Mouse (Mus musculus) inflammation-experienced regulatory T-cells (primary cell): Measurements from ENCODE around the gene Gdpd2. TPM values are rescaled to one million over a fixed set of nuclear protein-coding genes. Genes with fewer than 3 reads are reported as not detected.

ENCODE experiments used
- polyA plus RNA-seq, 2 experiments: library from polyadenylated mRNA; unstranded; fragments of 100-300 nt; shearing (Covaris generic); gene quantifications; one replicate each; pipeline ENCODE4 v1.2.1; 2017

The Gdpd2 gene
- polyA plus RNA-seq, result not detected

GRCm38 (mm10) chrX:100729665-100730188 is at the start of gene Gdpd2:
Gdpd2 (plus strand) TSS chrX:100729873.

GRCm38 (mm10) chrX:100767181-100767884 is 37.7 kb downstream of the Gdpd2 start, which contains the start of gene Dlg3:
Dlg3 (plus strand) TSS chrX:100767722.

Other genes starting within 250 kb of the Gdpd2 start
- 10 to 100 TPM; 31.0 to 31.6 TPM for gene Igbp1, start 235.6 kb upstream of the Gdpd2 start, polyA plus RNA-seq
- gene Dgat2l6, start 205.0 kb upstream of the Gdpd2 start, polyA plus RNA-seq, result under 1 TPM; 0.07 to 0.22 TPM
- not detected for gene Awat1, start 157.6 kb upstream of the Gdpd2 start, polyA plus RNA-seq
- under 1 TPM; 0.11 to 0.21 TPM for gene P2ry4, start 135.0 kb upstream of the Gdpd2 start, polyA plus RNA-seq
- gene Arr3, start 124.4 kb upstream of the Gdpd2 start, polyA plus RNA-seq, result under 1 TPM; 0.19 to 0.34 TPM
- gene Kif4, start 104.1 kb upstream of the Gdpd2 start, polyA plus RNA-seq, result 1 to 10 TPM in 1 of 2 experiments, under 1 TPM in 1; 0.77 to 1.1 TPM
- 10 to 100 TPM; 37.6 to 49.3 TPM for gene Pdzd11, start 103.3 kb upstream of the Gdpd2 start, polyA plus RNA-seq
- 10 to 100 TPM in 1 of 2 experiments, 1 to 10 TPM in 1; 4.6 to 10.6 TPM for gene Dlg3, start 37.8 kb downstream of the Gdpd2 start, polyA plus RNA-seq